Mouse (Mus musculus) right cerebral cortex, postnatal 14 days (tissue): Measurements from ENCODE around the gene Nudt22.

Experiments used
- DNase-seq: peaks from one replicate; pipeline ENCODE4 v3.0.0; 2022

Nudt22 gene

GRCm38 (mm10) chr19:6975537-6976521 lies 20.1 kb downstream of the Nudt22 start, which contains the start of gene Plcb3:
Plcb3 (minus strand) TSS chr19:6976470.
- DNase-seq, result peak; percentile 58

- DNase-seq, result peak; percentile 77
These were observed 21.4 kb downstream of the Nudt22 start, which contains the start of gene Ppp1r14b for GRCm38 (mm10) chr19:6974211-6975205. Ppp1r14b (plus strand) TSS chr19:6974968.

DNA sequence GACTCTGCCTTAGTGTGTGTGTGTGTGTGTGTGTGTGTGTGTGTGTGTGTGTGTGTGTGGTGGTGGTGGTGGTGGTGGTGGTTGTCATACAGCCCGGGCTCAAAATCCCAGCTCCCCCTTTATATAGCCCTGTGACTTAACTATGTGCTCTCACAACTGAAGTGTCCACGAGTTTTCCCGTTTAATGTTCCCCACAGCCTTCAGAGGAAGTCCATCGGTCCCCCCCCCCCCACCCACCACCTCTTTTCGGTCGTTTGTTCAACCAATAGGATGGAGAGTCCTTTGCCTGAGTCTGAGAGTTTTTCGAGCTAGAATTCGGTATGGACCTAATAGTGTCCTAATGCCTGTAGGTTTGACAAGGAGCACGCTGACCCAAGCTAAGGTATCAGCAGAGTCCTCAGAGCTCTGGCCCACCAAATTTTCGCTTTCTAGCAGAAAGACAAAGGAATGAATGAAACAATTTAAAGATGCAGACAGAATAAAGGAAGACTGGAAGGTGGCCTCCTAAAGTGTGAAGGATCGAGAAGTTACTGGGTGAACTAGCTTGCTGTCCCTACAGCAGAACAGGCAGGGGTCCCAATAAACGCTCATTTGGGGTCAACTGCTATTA lies 22.2 kb downstream of the Nudt22 start:
- DNase-seq, result no peak

- no peak for DNase-seq
These were observed 23.5 kb downstream of the Nudt22 start for GRCm38 (mm10) chr19:6972247-6972917.

- DNase-seq, result no peak
These were observed 24.3 kb downstream of the Nudt22 start for GRCm38 (mm10) chr19:6971644-6972043.

DNA sequence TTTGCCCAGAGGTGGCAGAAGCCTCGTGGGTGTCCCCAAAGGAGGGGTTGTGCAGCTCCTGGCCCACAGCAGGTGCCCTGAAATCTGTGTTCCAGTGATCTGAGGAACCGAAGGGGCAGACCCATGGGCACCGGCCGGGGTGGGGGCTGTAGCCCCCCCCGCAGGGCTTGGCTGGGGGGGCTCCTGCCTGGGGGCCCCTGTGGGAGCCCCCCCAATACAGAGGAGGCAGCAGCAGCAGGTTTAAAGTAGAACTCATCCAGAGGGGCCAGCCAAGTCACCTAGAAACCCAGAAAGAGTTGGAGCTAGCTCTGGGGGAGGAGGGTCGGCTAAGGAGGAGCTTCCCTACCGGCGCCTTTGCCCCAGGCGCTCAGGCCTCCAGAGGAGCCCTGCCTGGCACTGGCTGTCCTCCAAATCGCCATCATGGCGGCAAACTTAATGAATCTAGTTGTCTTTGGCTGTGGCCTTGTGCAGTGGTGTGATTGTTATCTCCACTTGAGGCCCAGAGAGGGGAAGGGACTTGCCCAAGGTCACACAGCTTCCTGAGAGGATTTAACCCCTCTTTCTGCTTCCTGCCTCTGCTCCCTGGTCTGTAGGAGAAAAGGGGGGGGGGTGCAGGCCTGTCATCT lies 25.3 kb downstream of the Nudt22 start:
- DNase-seq, result no peak

DNA sequence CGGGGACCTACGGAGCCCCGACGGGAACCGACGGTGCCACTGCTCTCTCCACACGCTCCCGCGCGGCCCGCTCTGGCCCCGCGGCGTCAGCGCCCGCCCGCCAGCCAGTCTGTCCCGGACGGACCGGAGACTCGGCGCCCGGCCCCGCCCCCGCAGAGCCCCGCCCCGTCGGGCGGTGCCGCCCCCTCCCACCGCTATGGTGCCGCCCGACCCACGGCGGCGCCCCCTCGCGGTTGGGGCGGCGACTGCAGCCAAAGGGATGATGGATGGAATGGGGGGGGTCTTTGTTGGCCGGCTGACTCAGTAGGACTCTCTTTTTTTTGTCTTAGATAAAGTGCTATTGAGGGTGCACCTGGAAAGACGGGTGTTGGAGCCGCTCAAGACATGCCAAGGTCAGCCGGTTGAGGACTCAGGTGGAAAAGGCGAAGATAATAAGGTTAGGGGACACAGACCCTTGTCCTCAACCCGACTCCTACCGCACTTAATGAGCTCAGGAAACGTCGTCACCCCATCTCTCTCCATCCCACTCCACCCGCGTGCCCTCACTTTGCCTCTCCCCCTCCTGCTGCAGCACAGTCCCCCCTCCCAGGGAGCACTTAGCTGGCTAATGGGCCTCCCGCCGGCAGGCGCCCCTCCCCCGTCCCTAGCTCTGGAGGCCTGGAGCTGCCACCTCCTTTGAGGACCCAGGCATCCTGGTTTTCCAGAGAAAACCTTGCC lies 26.1 kb downstream of the Nudt22 start:
- DNase-seq, result peak; percentile 59

- DNase-seq, result no peak
These were observed 26.6 kb downstream of the Nudt22 start for GRCm38 (mm10) chr19:6969291-6969664.

DNA sequence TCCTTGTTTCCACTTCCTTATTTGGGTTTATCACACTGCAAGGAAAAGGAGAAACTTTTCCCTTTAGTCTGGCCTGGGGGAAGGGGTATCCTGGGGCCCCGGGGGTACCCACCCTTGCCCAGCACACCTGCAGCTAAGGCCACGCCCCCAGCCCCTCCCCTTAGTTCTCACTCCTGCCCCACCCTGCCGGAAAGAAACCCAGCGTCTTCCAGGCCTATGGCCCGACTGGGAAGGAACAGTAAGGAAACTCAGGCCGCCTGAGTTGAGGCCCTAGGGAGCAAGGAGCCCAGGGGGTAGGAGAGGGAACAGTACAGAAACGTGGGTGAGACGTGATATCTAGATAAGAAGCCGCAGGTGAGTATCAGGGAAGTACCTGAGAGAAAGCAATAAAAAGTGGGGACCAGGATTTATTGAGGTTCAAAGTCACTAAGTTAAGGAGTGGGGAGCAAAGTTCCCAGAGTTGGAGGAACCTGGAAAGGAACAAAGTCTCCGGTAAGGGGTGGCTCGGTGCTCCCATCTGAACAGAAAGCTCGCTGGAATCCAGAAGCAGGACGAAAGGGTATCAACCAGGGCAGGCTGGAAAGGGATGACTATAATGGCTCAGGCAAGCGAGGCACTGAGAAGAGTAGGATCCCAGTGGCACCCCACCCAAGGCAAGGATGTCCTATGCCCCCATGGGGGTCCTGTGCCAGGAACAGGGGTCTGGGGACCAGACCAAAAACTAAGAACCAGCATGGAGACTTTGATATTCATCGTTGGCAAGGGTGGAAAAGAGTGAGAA lies 27.2 kb downstream of the Nudt22 start:
- no peak for DNase-seq

DNA sequence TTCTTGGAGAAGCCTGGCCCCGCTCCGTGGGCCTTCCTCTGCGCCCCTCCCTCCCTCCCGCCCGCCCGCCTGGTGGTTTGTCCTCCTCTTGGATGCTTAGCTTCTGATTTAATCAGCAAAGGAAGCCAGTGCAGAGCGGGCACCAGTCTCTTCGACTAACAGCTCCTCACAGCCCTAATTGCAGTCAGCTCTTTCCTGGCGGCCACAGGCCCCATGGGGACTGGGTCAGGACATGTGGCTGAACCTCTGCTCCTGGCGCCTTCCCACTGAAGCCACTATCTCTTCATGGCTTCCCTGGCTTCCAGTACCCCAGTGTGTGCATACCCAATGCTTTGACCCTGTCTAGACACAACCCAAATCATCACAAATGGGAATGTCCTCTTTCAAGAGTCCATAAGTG lies 39.5 kb downstream of the Nudt22 start:
- no peak for DNase-seq

GRCm38 (mm10) chr19:6955424-6955823 lies 40.5 kb downstream of the Nudt22 start:
- DNase-seq, result no peak

- no peak for DNase-seq
These were observed 41.9 kb downstream of the Nudt22 start for GRCm38 (mm10) chr19:6954046-6954445.

DNA sequence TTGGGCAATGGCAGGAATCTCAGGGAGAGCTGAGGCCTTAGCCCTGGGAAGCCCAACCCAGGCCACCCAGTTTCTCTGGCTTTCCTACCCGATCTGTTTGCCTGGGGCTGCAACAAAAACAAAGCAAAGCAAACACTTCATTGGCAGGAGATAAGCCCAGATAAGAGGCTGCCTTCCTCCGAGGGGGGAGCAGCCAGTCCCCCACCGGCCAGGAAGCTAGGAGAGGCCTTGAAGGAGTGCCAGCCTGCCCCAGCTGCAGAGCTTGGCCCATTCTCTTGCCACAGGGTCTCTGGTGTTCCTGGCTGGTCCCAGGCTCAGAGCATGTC lies 43.2 kb downstream of the Nudt22 start:
- no peak for DNase-seq

DNA sequence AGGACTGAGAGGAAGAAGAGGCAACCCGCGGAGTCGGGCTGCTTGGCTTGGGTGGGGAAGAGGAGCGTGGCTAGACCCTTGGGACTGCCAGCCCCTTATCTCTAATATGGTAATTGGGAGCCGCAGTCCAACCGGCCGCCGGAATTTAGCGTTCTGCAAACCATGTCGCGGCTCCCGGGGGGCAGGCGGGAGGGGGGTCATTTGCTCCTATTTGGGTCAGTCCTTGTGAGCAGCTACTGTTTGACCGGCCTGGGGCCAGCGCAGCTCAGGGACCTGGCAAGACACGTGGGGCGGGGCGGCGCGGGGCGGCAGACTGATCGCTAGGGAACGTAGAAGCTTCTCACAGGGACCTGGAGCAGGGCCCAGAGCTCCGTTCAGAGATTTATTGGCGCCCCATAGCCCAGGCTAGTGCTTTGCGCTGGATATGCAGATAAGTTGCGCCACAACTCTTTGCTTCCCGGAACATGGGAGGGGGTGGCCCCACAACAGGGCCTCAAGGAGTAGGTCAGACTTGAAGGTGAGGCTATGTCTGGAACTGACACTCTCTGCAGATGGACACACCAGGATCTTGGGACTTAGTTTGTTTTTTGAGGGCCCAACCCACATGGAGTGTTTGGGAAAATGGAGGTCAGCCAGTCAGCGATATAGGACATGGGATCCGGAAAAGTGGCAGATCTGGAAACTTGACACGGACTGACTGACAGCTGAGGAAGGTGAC lies 43.8 kb downstream of the Nudt22 start:
- peak; percentile 68 for DNase-seq

- peak; percentile 83 for DNase-seq
These were observed 44.4 kb downstream of the Nudt22 start for GRCm38 (mm10) chr19:6951381-6951968.

DNA sequence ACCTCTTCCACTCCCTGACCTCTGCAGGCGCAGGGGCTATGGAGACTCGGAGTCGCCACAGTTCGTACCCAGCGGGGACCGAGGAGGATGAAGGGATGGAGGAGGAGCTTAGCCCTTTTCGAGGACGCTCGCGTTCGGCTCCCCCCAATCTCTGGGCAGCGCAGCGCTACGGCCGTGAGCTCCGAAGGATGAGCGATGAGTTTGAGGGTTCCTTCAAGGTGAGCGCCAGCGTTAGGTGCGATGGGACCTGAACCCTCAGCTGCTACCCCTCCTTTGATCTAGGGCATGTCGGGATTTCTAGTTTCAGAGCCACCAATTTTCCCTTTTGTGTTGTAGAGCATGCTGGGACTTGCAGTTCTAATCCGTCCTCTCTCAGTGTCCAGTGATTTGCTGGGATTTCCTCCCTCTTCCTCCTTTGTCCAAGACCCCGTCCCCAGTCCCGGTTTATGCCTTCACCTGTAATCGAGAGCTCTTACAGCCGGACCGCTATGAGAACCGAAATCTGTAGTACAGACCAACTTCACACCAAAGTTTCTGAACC lies 45.2 kb downstream of the Nudt22 start:
- peak; percentile 51 for DNase-seq

- DNase-seq, result no peak
These were observed 46.0 kb downstream of the Nudt22 start for GRCm38 (mm10) chr19:6949951-6950350.

DNA sequence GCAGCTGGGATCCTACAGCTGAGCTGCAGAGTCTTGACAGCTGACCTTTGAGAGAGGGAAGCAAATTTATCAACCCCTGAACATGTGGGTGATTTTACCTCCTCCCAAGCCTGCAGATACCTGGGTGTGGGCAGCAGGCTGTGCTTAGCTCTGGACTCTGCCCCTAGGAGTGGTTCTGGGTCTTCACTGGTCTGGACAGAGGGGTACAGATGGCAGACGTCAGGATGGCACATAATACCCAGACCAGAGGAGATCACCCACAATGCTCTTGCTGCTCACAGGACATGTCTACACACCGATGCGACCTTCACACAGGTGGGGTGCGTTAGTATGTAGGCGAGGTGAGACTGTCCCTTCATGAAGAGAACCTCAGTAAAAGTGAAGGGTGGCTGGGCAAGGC lies 46.4 kb downstream of the Nudt22 start:
- no peak for DNase-seq

- no peak for DNase-seq
These were observed 47.7 kb downstream of the Nudt22 start for GRCm38 (mm10) chr19:6948186-6948585.
